Mouse (Mus musculus): Measurements from ENCODE around the gene Atf1. TPM values are rescaled to one million over a fixed set of nuclear protein-coding genes. Genes with fewer than 3 reads are reported as not detected.

Atf1 gene
- polyA plus RNA-seq, 1 experiment from 2014 or later: 47.4 TPM

DNA sequence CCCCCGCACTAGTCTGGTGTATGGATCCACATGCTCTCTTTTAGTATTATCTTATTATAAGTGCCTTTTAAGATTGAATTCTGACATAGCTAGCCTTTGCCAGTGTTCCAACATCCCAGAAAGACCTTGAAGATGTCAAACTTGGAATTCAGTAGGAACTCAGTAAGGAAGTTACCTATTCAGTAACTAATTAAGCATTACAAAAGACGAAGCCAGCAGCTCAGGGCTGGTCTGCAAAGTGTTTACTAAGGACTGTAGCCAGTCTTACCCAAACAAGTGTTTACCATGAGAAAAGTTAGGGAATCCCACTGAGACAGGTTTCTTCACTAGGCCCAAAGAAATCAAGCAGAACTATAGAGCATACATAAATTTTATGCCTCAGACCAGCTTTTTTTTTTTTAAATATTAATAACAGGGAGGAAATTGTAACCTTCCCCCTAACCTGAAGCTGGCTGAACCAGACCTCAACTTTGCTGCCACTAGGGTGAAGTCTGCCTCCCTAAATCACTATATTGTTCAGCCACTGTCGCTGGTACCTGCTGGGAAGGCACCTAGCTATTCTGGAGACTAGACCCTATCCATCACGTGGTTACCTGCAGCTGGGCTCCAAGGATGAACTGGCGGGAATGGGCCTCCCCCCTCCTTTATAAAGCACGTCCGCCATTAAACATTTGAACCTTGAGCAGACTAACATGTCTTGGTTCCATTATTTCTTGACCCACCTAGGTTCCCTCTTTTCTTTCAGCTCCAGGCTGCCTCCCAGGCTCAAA lies 47.4 kb downstream of the Atf1 start:
- no peak overlapping the region for H3K4me3 ChIP-seq (ENCODE audit: low read depth, low read length)
- H3K36me3 ChIP-seq (ENCODE audit: control insufficient read depth, insufficient read depth, low read length): no peaks in the 10 kb centered on the region
- no peak overlapping the region for H3K27ac ChIP-seq (ENCODE audit: low read depth)

DNA sequence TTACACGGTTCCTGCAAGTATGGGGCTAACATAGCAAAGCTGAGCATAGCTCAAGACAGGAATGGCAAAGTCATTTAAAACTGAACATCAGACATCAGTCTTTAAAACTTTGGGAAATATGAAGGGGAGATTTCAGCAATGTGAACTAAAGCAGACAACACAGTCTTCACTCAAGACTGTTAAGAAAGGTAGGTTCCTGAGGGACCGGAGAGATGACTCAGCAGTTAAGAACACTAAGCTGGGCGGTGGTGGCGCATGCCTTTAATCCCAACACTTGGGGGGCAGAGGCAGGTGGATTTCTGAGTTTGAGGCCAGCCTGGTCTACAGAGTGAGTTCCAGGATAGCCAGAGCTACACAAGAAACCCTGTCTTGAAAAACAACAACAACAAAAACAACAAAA lies 48.8 kb downstream of the Atf1 start:
- DNase-seq (ENCODE audit: low spot score) (no peak), ATAC-seq (replicated peaks; ENCODE audit: low FRiP score, low TSS enrichment, low read depth) (no peak)
- no peaks in the 10 kb centered on the region for H3K9me3 ChIP-seq (ENCODE audit: control insufficient read depth, low read length)
- no peak overlapping the region for H3K4me3 ChIP-seq (ENCODE audit: low read depth, low read length)
- no peak overlapping the region for H3K4me2 ChIP-seq (ENCODE audit: low read length)
- no peaks in the 10 kb centered on the region for H3K4me1 ChIP-seq (replicated peaks; ENCODE audit: control insufficient read depth, insufficient read depth, low read length)
- WGBS: 97% methylated on average over 4 of the region's 4 CpGs
- no peaks in the 10 kb centered on the region for H3K36me3 ChIP-seq (ENCODE audit: control insufficient read depth, insufficient read depth, low read length)
- H3K27ac ChIP-seq (ENCODE audit: low read depth): no peak overlapping the region
- H3K27me3 ChIP-seq (replicated peaks; ENCODE audit: control insufficient read depth, insufficient read depth, low read length): no peaks in the 10 kb centered on the region
- H3K9ac ChIP-seq (ENCODE audit: low read length): no peak overlapping the region

More for the DNA sequence above, 47.4 kb downstream of the Atf1 start:
- ATAC-seq (replicated peaks; ENCODE audit: low FRiP score, low TSS enrichment, low read depth) (no peak), DNase-seq (ENCODE audit: low spot score) (no peak)
- Histone ChIP-seq H3K4me2 (ENCODE audit: low read length) (no peak overlapping the region), H3K9me3 (ENCODE audit: control insufficient read depth, low read length) (no peaks in the 10 kb centered on the region), H3K9ac (ENCODE audit: low read length) (no peak overlapping the region), H3K4me1 (replicated peaks; ENCODE audit: control insufficient read depth, insufficient read depth, low read length) (no peaks in the 10 kb centered on the region), H3K27me3 (replicated peaks; ENCODE audit: control insufficient read depth, insufficient read depth, low read length) (no peaks in the 10 kb centered on the region)
- 94% methylated on average over 7 of the region's 7 CpGs for WGBS

DNA sequence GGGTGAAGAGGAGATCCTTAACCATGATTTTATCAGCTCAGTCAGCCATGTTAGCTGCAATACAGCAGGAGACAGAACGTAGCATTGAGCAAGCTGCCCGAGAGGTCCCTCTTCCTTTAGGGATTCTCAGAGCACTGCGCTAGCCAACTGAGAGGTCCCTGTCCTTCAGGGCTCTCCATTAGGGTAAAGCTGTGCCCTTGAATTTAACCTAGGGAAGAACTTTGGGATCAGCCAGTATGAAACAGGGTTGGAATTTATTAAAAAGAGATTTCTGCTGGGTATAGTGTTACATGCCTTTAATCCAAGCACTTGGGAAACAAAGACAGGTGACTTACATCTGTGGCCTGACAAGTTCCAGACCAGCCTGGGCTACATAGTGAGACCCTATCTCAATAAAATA lies 50.0 kb downstream of the Atf1 start:
- no peak overlapping the region for H3K4me3 ChIP-seq (ENCODE audit: low read depth, low read length)
- no peaks in the 10 kb centered on the region for H3K9me3 ChIP-seq (ENCODE audit: control insufficient read depth, low read length)
- H3K27ac ChIP-seq (ENCODE audit: low read depth): no peak overlapping the region
- 86% methylated on average over 3 of the region's 3 CpGs for WGBS
- no peak for DNase-seq (ENCODE audit: low spot score)
- no peaks in the 10 kb centered on the region for H3K27me3 ChIP-seq (replicated peaks; ENCODE audit: control insufficient read depth, insufficient read depth, low read length)
- ATAC-seq (replicated peaks; ENCODE audit: low FRiP score, low TSS enrichment, low read depth): no peak
- H3K9ac ChIP-seq (ENCODE audit: low read length): no peak overlapping the region
- no peaks in the 10 kb centered on the region for H3K4me1 ChIP-seq (replicated peaks; ENCODE audit: control insufficient read depth, insufficient read depth, low read length)
- H3K36me3 ChIP-seq (ENCODE audit: control insufficient read depth, insufficient read depth, low read length): no peaks in the 10 kb centered on the region
- no peak overlapping the region for H3K4me2 ChIP-seq (ENCODE audit: low read length)

DNA sequence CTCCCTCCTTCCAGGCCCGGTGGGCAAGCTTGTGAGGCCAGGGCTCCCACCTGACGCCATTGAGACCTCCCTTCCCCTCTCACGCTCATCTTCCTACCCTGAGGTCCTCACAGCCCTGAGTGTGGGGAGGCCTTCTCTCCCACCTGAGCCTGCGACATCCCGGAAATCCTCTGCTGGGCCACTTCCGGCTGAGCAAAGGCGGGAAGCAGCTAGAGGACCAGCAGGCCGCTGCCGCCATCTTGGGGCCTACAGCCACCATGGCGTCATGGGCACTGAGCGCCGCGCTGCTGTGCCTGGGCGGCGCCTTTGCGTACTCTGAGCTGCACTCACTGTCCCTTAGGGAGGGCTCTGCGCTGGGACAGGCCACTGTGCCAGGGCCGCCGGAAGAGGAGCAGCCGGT lies 53.0 kb downstream of the Atf1 start, which contains the start of gene Tmprss12:
Tmprss12 (plus strand) TSS at position 212 of the 400 bp plus-strand sequence.
- no peak within 1 kb of the TSS for H3K4me3 ChIP-seq (ENCODE audit: low read depth, low read length)
- ATAC-seq (replicated peaks; ENCODE audit: low FRiP score, low TSS enrichment, low read depth) (no peak), DNase-seq (ENCODE audit: low spot score) (no peak)
- no peaks in the 10 kb centered on the region for H3K9me3 ChIP-seq (ENCODE audit: control insufficient read depth, low read length)
- H3K9ac ChIP-seq (ENCODE audit: low read length): no peak within 1 kb of the TSS
- no peak within 1 kb of the TSS for H3K27ac ChIP-seq (ENCODE audit: low read depth)
- no peaks in the 10 kb centered on the region for H3K36me3 ChIP-seq (ENCODE audit: control insufficient read depth, insufficient read depth, low read length)
- H3K27me3 ChIP-seq (replicated peaks; ENCODE audit: control insufficient read depth, insufficient read depth, low read length): no peaks in the 10 kb centered on the region
- WGBS: 99% methylated on average over 20 of the region's 20 CpGs
- no peaks in the 10 kb centered on the region for H3K4me1 ChIP-seq (replicated peaks; ENCODE audit: control insufficient read depth, insufficient read depth, low read length)
- H3K4me2 ChIP-seq (ENCODE audit: low read length): no peak within 1 kb of the TSS

DNA sequence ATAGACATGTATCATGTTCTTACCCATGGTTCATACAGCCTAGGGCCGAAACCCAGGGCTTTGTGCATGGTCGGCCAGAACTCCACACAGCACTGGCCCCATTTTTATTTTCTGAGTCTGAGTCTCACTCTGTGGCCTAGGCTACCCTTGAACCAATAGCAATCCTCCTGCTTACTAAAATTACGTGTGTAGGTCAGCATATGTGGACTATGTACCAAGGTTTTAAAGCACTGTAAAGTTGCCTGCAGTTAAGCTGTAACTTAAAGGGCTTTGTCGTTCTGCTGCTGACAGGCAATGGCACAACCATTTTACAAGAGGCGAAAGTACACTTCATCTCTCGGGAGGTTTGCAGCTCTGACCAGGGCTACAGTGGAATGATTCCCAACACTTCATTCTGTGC lies 61.4 kb downstream of the Atf1 start:
- DNase-seq (ENCODE audit: low spot score) (no peak), ATAC-seq (replicated peaks; ENCODE audit: low FRiP score, low TSS enrichment, low read depth) (no peak)
- Histone ChIP-seq H3K4me2 (ENCODE audit: low read length) (no peak overlapping the region), H3K9me3 (ENCODE audit: control insufficient read depth, low read length) (no peaks in the 10 kb centered on the region), H3K4me3 (ENCODE audit: low read depth, low read length) (no peak overlapping the region), H3K4me1 (replicated peaks; ENCODE audit: control insufficient read depth, insufficient read depth, low read length) (no peaks in the 10 kb centered on the region), H3K27me3 (replicated peaks; ENCODE audit: control insufficient read depth, insufficient read depth, low read length) (no peaks in the 10 kb centered on the region), H3K36me3 (ENCODE audit: control insufficient read depth, insufficient read depth, low read length) (no peaks in the 10 kb centered on the region), H3K27ac (ENCODE audit: low read depth) (no peak overlapping the region), H3K9ac (ENCODE audit: low read length) (no peak overlapping the region)
- WGBS: 87% methylated on average over 6 of the region's 6 CpGs

DNA sequence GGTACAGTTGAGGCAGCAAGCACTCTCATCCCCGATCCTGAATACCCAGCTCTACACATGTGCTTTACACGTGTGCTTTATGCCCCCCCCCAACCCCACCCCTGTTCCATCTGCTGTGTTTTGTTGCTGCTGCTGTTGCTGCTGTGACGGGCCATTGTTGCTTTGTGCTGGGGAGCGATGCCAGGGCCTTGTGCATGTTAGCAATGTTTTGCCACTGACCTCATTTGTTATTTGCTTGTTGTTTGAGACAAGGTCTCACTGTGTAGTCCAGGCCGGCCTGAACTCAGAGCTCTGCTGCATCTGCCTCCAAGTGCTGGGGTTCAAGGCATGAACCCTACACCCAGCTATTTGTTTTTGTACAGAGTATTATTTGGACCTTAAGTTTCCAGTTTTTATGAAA lies 63.2 kb downstream of the Atf1 start:
- Histone ChIP-seq H3K4me1 (replicated peaks; ENCODE audit: control insufficient read depth, insufficient read depth, low read length) (no peaks in the 10 kb centered on the region), H3K27me3 (replicated peaks; ENCODE audit: control insufficient read depth, insufficient read depth, low read length) (no peaks in the 10 kb centered on the region), H3K9ac (ENCODE audit: low read length) (no peak overlapping the region), H3K36me3 (ENCODE audit: control insufficient read depth, insufficient read depth, low read length) (no peaks in the 10 kb centered on the region), H3K4me2 (ENCODE audit: low read length) (no peak overlapping the region), H3K9me3 (ENCODE audit: control insufficient read depth, low read length) (no peaks in the 10 kb centered on the region), H3K27ac (ENCODE audit: low read depth) (no peak overlapping the region), H3K4me3 (ENCODE audit: low read depth, low read length) (no peak overlapping the region)
- no peak for DNase-seq (ENCODE audit: low spot score)
- no peak for ATAC-seq (replicated peaks; ENCODE audit: low FRiP score, low TSS enrichment, low read depth)
- 76% methylated on average over 5 of the region's 5 CpGs for WGBS

DNA sequence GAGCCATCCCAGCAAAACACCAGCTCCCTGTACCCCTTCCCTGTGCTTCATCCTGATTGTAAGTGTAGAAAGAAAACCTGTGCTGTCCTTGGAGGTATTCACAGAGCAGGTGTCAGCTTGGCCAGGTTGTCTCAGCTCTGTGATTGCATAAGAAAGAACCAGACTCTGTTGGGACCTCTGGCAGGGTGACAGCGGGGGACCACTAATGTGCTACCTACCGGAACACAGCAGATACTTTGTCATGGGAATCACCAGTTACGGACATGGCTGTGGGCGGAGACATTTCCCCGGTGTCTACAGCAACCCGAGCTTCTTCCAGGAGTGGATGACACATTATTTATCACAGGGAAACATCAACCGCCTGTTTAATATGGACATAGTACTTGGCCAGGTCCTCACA lies 64.7 kb downstream of the Atf1 start:
- Histone ChIP-seq H3K4me1 (replicated peaks; ENCODE audit: control insufficient read depth, insufficient read depth, low read length) (no peaks in the 10 kb centered on the region), H3K9ac (ENCODE audit: low read length) (no peak overlapping the region), H3K4me3 (ENCODE audit: low read depth, low read length) (no peak overlapping the region), H3K27me3 (replicated peaks; ENCODE audit: control insufficient read depth, insufficient read depth, low read length) (no peaks in the 10 kb centered on the region), H3K4me2 (ENCODE audit: low read length) (no peak overlapping the region), H3K27ac (ENCODE audit: low read depth) (no peak overlapping the region), H3K36me3 (ENCODE audit: control insufficient read depth, insufficient read depth, low read length) (no peaks in the 10 kb centered on the region), H3K9me3 (ENCODE audit: control insufficient read depth, low read length) (no peaks in the 10 kb centered on the region)
- 55% methylated on average over 7 of the region's 7 CpGs for WGBS
- DNase-seq (ENCODE audit: low spot score): no peak
- ATAC-seq (replicated peaks; ENCODE audit: low FRiP score, low TSS enrichment, low read depth): no peak

DNA sequence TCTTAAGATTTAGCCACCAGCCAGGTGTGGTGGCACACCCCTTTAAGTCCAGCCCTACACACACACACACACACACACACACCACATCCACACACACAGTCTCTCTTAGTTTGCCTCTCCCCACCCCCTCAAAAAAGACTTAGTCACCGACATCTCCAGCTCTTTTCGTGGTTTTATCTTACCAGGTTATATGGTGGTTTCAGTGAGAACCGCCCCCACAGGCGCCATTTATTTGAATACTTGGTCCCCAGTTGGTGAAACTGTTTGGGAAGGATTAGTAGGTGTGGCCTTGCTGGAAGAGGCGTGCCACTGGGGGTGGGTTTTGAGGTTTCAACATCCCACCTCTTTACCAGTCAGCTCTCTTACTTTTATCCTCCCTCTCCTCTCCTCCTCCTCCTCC lies 70.2 kb downstream of the Atf1 start:
- Histone ChIP-seq H3K9me3 (ENCODE audit: control insufficient read depth, low read length) (no peaks in the 10 kb centered on the region), H3K4me3 (ENCODE audit: low read depth, low read length) (no peak overlapping the region), H3K27ac (ENCODE audit: low read depth) (no peak overlapping the region), H3K36me3 (ENCODE audit: control insufficient read depth, insufficient read depth, low read length) (no peaks in the 10 kb centered on the region), H3K27me3 (replicated peaks; ENCODE audit: control insufficient read depth, insufficient read depth, low read length) (no peaks in the 10 kb centered on the region), H3K4me2 (ENCODE audit: low read length) (no peak overlapping the region), H3K9ac (ENCODE audit: low read length) (no peak overlapping the region), H3K4me1 (replicated peaks; ENCODE audit: control insufficient read depth, insufficient read depth, low read length) (no peaks in the 10 kb centered on the region)
- no peak for DNase-seq (ENCODE audit: low spot score)
- ATAC-seq (replicated peaks; ENCODE audit: low FRiP score, low TSS enrichment, low read depth): no peak
- 93% methylated on average over 5 of the region's 5 CpGs for WGBS

DNA sequence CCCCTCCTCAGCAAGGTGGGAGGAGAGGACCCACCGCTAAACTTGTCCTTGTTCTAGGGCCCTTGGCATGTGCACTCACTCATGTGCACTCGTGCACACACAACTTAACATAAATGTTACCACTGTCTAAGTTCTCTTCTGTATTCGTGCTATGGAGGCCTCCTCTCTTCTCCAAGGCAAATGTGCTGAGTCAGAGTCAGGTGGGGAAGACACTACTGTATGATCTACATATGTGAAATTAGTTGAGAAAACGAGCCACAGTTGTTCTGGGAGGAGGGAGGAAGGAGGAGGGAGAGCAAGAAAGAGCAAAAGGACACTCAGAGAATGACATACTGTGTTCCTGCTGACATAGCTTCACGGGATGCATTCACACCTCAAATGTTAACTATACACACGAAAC lies 72.9 kb downstream of the Atf1 start:
- DNase-seq (ENCODE audit: low spot score) (no peak), ATAC-seq (replicated peaks; ENCODE audit: low FRiP score, low TSS enrichment, low read depth) (no peak)
- 78% methylated on average over 6 of the region's 6 CpGs for WGBS
- Histone ChIP-seq H3K9me3 (ENCODE audit: control insufficient read depth, low read length) (no peaks in the 10 kb centered on the region), H3K4me1 (replicated peaks; ENCODE audit: control insufficient read depth, insufficient read depth, low read length) (no peaks in the 10 kb centered on the region; the same call in 1 of the 2 replicates), H3K27ac (ENCODE audit: low read depth) (no peak overlapping the region), H3K9ac (ENCODE audit: low read length) (no peak overlapping the region), H3K4me2 (ENCODE audit: low read length) (no peak overlapping the region), H3K4me3 (ENCODE audit: low read depth, low read length) (no peak overlapping the region), H3K27me3 (replicated peaks; ENCODE audit: control insufficient read depth, insufficient read depth, low read length) (no peaks in the 10 kb centered on the region), H3K36me3 (ENCODE audit: control insufficient read depth, insufficient read depth, low read length) (no peaks in the 10 kb centered on the region)
